Mouse (Mus musculus) monocyte, adult 5-6 weeks (primary cell): Measurements from ENCODE around the gene Tmem164. TPM values are rescaled to one million over a fixed set of nuclear protein-coding genes. Genes with fewer than 3 reads are reported as not detected.

ENCODE experiments used
- ATAC-seq: fragments of 153-309, 156-312 bp; replicated peaks from 2 replicates; pipeline ENCODE4 v1.8.0; 2017; ENCODE audit warnings: mild to moderate bottlenecking; ENCODE audit not compliant: low TSS enrichment, insufficient number of reproducible peaks, severe bottlenecking, poor library complexity, low FRiP score
- total RNA-seq: library from RNA; stranded (forward); fragments of 200-1000, 200-491, 200-594 nt; gene quantifications from 3 replicates; pipeline ENCODE4 v1.2.3, GENCODE M21; 2017

Tmem164 gene
- total RNA-seq, 1 experiment from 2014 or later: 97.1 TPM

DNA sequence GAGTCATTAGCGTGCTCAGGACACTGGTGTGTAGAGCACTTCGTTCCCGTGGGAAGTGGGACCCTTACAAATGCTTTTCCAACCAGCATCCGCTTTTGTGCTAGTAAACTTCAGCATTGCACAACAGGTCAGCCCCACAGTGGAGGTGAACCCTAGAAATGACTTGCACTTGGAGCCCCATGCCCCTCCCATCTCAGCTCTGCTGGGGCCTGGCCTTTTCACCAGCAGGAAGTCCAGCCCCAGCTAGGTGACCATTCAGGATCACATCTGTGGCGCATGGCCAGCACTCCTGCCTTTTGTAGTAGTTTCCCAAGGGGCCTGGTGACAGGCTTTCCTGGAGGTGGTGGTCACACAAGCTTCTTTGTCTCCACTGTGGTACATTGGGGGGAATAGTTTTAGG lies 1.8 kb downstream of the Tmem164 start:
- ATAC-seq: peak; percentile 44; the same call in 1 of the 2 replicates

DNA sequence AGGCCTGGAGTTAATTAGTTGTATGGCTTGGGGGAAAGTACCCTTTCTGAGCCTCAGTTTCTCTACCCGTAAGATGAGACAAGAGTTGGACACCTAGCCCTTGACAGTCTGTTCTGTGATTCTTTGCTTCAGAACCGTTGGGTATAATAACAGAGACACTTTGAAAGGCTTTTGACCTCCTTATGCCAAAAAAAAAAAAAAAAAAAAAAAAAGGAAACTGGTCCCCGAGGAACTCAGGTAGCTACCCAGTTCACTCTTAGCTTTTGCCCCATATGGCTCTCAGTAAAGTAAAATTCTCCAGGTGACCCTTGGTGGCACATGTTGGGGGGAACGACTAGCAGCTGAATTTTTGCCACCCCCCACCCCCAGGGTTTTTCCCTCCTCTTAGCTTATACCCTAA lies 3.5 kb downstream of the Tmem164 start:
- ATAC-seq: no peak

DNA sequence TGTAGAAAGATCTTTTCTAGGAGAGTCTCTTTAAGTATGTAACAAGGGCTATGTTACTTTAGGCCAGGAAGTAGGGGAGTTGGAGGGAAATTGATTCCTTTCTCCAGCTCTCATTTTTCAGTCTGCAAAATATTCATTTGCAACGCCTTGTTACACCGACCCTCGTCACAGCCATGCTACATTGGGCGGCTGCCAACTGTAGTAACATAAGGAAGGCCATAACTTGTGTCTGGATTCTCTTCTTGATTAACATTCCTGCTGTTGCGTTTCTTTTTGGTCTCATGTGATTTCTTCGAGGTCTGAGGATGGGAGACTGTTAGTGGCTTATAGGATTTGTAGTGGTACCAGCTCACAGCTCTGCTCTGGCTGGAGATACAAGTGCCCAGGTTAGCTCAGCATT lies 4.5 kb downstream of the Tmem164 start:
- ATAC-seq: no peak

GRCm38 (mm10) chrX:142688509-142688908 lies 7.3 kb downstream of the Tmem164 start:
- no peak for ATAC-seq

DNA sequence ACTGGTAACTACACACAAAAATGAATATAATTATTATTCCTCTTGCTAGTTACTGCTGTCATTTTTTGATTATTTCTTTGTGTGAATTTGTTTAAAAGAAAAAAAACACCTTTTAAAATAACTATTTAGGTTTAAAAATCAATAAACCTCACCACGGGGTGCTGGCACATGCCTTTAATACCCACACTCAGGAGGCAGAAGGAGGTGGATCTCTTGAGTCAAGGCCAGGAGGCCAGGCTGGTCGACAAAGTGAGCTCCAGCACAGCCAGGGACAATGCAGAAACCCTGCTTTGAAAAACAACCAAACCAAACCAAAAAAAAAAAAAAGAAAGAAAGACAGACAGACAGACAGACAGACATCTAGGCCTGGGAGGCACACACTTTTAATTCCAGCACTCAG lies 12.1 kb downstream of the Tmem164 start:
- ATAC-seq: no peak

- ATAC-seq: no peak
Measured at GRCm38 (mm10) chrX:142694338-142694737, 13.1 kb downstream of the Tmem164 start.

GRCm38 (mm10) chrX:142694856-142695255 lies 13.7 kb downstream of the Tmem164 start:
- 0 out of 2 replicates have a peak, but pooled peaks have one; percentile 25 for ATAC-seq

DNA sequence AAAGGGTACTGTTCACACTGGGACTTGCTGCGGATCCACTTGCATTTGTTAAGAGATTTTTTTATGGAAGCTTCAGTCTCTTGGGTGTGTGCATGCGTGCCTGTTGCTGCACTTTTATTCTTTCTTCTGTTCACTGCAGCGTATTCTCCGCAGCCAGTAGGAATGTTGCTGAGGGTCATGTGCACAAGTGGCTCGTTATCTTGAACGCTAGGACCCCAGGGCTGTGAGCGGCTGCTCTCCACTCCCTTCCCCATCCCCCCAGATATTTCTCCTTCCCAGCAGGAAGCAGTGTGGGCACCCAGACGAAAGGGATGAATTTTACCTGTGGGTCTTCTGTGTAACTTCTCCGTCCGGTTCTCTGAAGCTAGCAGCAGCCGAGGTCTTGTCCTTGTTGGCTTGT lies 15.6 kb downstream of the Tmem164 start:
- ATAC-seq: no peak

- ATAC-seq: no peak
Measured at GRCm38 (mm10) chrX:142697545-142698204, 16.5 kb downstream of the Tmem164 start.

GRCm38 (mm10) chrX:142698212-142698611 lies 17.0 kb downstream of the Tmem164 start:
- peak; percentile 92 for ATAC-seq

GRCm38 (mm10) chrX:142702094-142702493 lies 20.9 kb downstream of the Tmem164 start:
- no peak for ATAC-seq

- ATAC-seq: no peak
Measured at GRCm38 (mm10) chrX:142702566-142702965, 21.4 kb downstream of the Tmem164 start.

DNA sequence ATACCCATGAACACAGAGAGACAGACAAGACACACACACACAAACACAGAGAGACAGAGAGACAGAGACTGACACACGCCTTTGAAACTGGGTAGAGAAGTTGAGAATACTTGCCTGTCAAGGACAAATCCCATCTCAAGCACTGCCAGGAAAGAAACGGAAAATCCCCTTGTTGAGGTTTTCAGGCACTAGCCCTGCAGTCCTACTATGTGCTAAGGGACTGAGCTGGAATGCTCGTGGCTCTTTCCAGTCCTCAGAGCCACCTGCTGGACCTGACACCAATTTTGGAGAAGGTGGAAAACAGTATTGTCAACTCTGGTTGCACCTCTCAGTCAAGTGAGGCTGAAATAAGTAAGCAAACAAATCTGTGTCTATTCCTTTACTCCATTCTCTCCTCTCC lies 22.7 kb downstream of the Tmem164 start:
- no peak for ATAC-seq

DNA sequence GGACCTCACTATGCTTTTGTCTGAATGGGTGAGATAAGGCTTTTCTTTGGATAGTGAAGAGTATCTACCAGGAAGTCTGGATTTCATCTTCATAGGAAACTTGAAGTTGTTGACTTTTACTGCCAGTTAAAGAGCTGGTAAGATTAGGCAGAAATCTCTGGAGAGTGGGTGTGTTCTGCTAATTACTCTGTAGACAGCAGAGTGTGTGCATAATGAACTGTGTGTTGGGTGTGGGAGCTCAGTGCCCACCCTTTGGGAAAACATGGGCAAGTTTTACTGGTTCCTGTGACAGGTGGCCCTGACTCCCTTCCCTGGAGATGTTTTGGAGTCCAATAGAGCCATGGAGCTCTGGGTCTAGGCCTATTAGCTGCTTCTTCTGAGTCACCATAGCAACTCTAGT lies 27.1 kb downstream of the Tmem164 start:
- ATAC-seq: no peak

- ATAC-seq: no peak
Measured at GRCm38 (mm10) chrX:142716014-142716413, 34.8 kb downstream of the Tmem164 start.

DNA sequence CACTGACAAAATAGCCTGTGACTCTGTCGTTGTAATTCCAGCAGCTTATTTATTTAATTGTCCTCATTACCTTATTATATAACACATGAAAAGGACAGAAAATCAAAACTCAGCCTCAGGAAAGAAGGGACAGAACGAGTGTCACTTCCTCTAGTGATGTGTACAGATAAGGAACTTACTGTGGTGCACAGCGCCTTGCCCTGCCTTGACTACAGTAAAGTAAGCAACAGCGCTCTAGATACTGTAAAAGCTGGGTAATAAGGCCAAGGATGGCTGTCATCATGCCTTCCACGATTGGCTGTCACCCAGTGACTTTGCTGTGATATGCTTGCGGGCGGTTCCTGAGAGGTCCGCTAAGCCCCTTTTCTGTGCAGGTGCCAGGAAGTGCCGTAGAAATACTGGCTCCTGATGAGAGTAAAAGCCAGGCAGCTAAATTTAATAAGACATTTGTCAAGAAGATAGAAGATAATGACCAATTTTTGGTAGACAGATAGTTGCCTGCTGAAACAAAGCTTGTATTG lies 36.8 kb downstream of the Tmem164 start:
- no peak for ATAC-seq

- peak; percentile 56; the same call in 1 of the 2 replicates for ATAC-seq
Measured at GRCm38 (mm10) chrX:142718759-142719158, 37.6 kb downstream of the Tmem164 start.

DNA sequence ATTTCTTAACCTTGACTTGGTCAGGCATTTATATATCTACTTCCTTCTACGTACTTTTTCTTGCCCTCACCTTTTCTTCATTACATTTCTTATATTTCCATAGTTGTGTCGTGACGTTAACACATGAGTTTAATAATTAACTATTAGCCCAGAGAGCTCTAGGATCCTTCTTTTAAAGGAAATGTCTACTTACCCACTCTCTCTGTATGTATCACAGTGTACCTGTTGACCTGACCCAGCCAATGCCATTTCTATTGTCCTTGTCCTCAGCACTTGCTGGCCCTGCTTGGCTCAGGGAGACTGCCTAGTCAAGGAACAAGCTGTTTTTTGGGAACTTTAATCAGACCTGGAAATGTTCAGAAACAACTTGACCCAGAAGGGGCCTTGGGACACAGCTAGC lies 40.7 kb downstream of the Tmem164 start:
- no peak for ATAC-seq

GRCm38 (mm10) chrX:142724203-142724602 lies 43.0 kb downstream of the Tmem164 start:
- no peak for ATAC-seq

DNA sequence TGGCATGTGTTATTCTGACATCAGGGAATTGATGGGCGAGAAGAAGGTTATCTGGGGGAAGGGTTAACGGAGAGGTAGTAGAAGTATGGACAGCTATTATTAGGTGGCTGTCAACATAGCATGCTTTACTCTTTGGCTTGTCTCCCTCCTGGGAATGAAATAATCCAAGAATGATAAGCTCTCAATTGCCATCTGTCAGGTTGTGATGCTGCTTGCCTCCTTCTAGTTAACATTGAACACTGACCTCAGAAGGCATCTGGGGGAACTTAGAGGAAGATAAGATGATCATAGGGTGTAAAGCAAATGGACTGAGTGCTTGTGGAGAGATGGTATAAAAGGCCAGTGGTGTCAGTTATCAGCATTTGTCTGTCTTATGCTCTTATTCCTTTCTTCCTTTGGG lies 44.4 kb downstream of the Tmem164 start:
- ATAC-seq: no peak

DNA sequence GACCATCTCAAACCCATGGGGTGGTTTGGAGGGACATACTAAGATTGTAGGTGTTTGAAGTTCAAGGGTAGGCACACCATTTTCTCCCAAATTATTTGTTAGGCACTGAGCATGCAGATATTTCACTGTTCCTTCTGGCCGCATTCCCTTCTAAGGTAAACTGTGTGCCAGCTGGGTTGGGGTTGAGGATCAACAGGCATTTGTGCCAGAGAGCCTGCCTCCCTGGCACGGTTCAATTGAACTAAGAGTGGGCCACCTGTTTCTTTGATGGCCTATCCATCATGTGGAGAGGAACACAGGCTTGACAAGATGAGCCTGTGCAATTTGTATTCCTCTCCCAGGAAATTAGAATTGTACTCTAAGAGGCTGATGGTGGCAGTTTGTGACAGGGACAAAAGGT lies 45.1 kb downstream of the Tmem164 start:
- ATAC-seq: no peak
